Mouse (Mus musculus): ENCODE results near the gene Cd209b.
A peak's percentile ranks its signal among the peaks of the same experiment; 100 is the strongest.

Gene Cd209b

GRCm38 (mm10) chr8:3926744-3927143 is at the start of gene Cd209b:
Gene Cd209b (minus strand): TSS chr8:3926844.
- DNase-seq (ENCODE audit: low read depth, low spot score) = no peak

GRCm38 (mm10) chr8:3956037-3956436 is 29.4 kb upstream of the Cd209b start:
- DNase-seq (ENCODE audit: low read depth, low spot score) = peak; percentile 8

- no peak for DNase-seq (ENCODE audit: low read depth, low spot score)
Observed at GRCm38 (mm10) chr8:3954646-3955045, 28.0 kb upstream of the Cd209b start, which contains the start of gene Cd209c. Gene Cd209c (minus strand): TSS chr8:3954746.

GRCm38 (mm10) chr8:3940023-3940422 is 13.4 kb upstream of the Cd209b start:
- DNase-seq (ENCODE audit: low read depth, low spot score) = no peak

GRCm38 (mm10) chr8:3878455-3878854 is 48.2 kb downstream of the Cd209b start, which contains the start of gene Cd209d:
Gene Cd209d (minus strand): TSS chr8:3878555.
- DNase-seq (ENCODE audit: low read depth, low spot score) = no peak

GRCm38 (mm10) chr8:3876121-3876520 is 50.5 kb downstream of the Cd209b start:
- no peak for DNase-seq (ENCODE audit: low read depth, low spot score)
